Mouse (Mus musculus): Measurements from ENCODE around the gene Cops7a.

- TF ChIP-seq CTCF (IDR thresholded peaks at IDR 0.05; ENCODE audit: borderline replicate concordance, control insufficient read depth, extremely low read depth, insufficient read depth, low read length, poor library complexity) (no peak), POLR2A (IDR thresholded peaks at IDR 0.05; ENCODE audit: control insufficient read depth, extremely low read depth, insufficient read depth, low read length, poor library complexity) (no peak)
Observed at GRCm38 (mm10) chr6:124998066-124998465, 32.7 kb upstream of the Cops7a start.
